Mouse (Mus musculus): ENCODE results near the gene Bag6.
A peak's percentile ranks its signal among the peaks of the same experiment; 100 is the strongest.

GRCm38 (mm10) chr17:35115046-35116019 is 19.6 kb upstream of the Bag6 start, which contains the start of gene Ly6g5b:
- TF ChIP-seq CTCF (IDR thresholded peaks at IDR 0.05; ENCODE audit: extremely low read depth, insufficient read length, insufficient replicate concordance, low read depth, low read length) = peak; percentile 42; the same call in 1 of the 2 replicates
- no peak for TF ChIP-seq POLR2A (IDR thresholded peaks at IDR 0.05; ENCODE audit: low read depth, low read length)

Measured in small intestine, adult 2 months (tissue).